Mouse (Mus musculus) forebrain, embryonic 14.5 days (tissue): ENCODE data around the gene Gm7714. TPM values are rescaled to one million over a fixed set of nuclear protein-coding genes. Genes with fewer than 3 reads are reported as not detected.
"Not testable (repeated sequence)": the region's sequence is repeated elsewhere in the genome, so short reads cannot be mapped to it uniquely, and the experiment has no call there.

Experiments used
- ATAC-seq: fragments of 200-750 bp; cut with Nextera tagmentation; 2 replicates; pipeline ENCODE4 v1.8.0; 2017; ENCODE audit warnings: mild to moderate bottlenecking, moderate library complexity
- DNase-seq: peaks from one replicate; pipeline ENCODE4 v3.0.0-alpha.2; 2015; ENCODE audit warnings: low spot score
- H3K27ac ChIP-seq: fragments of 300-500 bp; sonication (generic); 2 replicates; pipeline ENCODE4 v1.5.1; 2014; ENCODE audit warnings: low read depth, mild to moderate bottlenecking, control low read depth, low read length, moderate library complexity
- H3K27me3 ChIP-seq: fragments of 300-500 bp; sonication (generic); replicated peaks from 2 replicates; pipeline ENCODE4 v1.6.1; 2014; ENCODE audit warnings: low read length, control low read depth, mixed read lengths; ENCODE audit not compliant: control insufficient read depth, insufficient read depth
- H3K36me3 ChIP-seq: fragments of 300-500 bp; sonication (generic); 2 replicates; pipeline ENCODE4 v1.6.1; 2014; ENCODE audit warnings: low read length, control low read depth; ENCODE audit not compliant: control insufficient read depth, insufficient read depth
- H3K4me1 ChIP-seq: fragments of 300-500 bp; sonication (generic); 2 replicates; pipeline ENCODE4 v1.6.1; 2014; ENCODE audit warnings: antibody characterized with exemption, low read length, control low read depth; ENCODE audit not compliant: control insufficient read depth, insufficient read depth
- H3K4me2 ChIP-seq: fragments of 300-500 bp; sonication (generic); 2 replicates; pipeline ENCODE4 v1.6.1; 2014; ENCODE audit warnings: mild to moderate bottlenecking, control low read depth, low read length
- H3K4me3 ChIP-seq: fragments of 300-500 bp; sonication (generic); 2 replicates; pipeline ENCODE4 v1.5.1; 2014; ENCODE audit warnings: low read depth, low read length, control low read depth
- H3K9ac ChIP-seq: fragments of 300-500 bp; sonication (generic); 2 replicates; pipeline ENCODE4 v1.6.1; 2014; ENCODE audit warnings: mild to moderate bottlenecking, low read length, control low read depth, moderate library complexity
- H3K9me3 ChIP-seq: fragments of 300-500 bp; sonication (generic); replicated peaks from 2 replicates; pipeline ENCODE4 v1.6.1; 2016; ENCODE audit warnings: low read length, control low read depth, mixed read lengths; ENCODE audit not compliant: control insufficient read depth
- WGBS: fragments of 180-500 bp; shearing (Covaris S2); extraction: QIAGEN DNeasy Blood & Tissue Kit; methylation state at CpG from one replicate; pipeline ENCODE4 v1.1.7; 2014; 5-methylcytosine and 5-hydroxymethylcytosine counted together
- polyA plus RNA-seq: library from polyadenylated mRNA; unstranded; fragments of >200 nt; fragmentation: Nextera tagmentation; extraction: Ambion mirVana; gene quantifications from 2 replicates; pipeline ENCODE4 v1.2.1, GENCODE M21; 2014

Gm7714 gene
- polyA plus RNA-seq: not detected in 2 replicates

- Histone ChIP-seq H3K4me3 (no peak within 1 kb of the TSS), H3K9ac (no peak within 1 kb of the TSS), H3K4me2 (no peak within 1 kb of the TSS), H3K27me3 (no peaks in the 10 kb centered on the region), H3K9me3 (no peaks in the 10 kb centered on the region), H3K27ac (no peak within 1 kb of the TSS), H3K36me3 (no peaks in the 10 kb centered on the region), H3K4me1 (no peaks in the 10 kb centered on the region)
- no peak for ATAC-seq
- DNase-seq: no peak
- 89% methylated on average over 1 of the region's 1 CpGs for WGBS
Observed at GRCm38 (mm10) chr5:88268619-88269018, at the start of gene Gm7714. Gene Gm7714, plus strand, starts transcription at chr5:88268919.

GRCm38 (mm10) chr5:88256475-88256874, 12.2 kb upstream of the Gm7714 start:
- Histone ChIP-seq H3K9ac (no peak overlapping the region), H3K36me3 (no peaks in the 10 kb centered on the region), H3K4me1 (no peaks in the 10 kb centered on the region), H3K27ac (no peak overlapping the region), H3K4me3 (no peak overlapping the region), H3K9me3 (no peaks in the 10 kb centered on the region), H3K27me3 (no peaks in the 10 kb centered on the region), H3K4me2 (no peak overlapping the region)
- ATAC-seq: no peak
- 78% methylated on average over 1 of the region's 1 CpGs for WGBS
- DNase-seq: no peak

- H3K27ac ChIP-seq, H3K9ac ChIP-seq, H3K4me2 ChIP-seq, H3K27me3 ChIP-seq, ATAC-seq, H3K36me3 ChIP-seq, H3K4me1 ChIP-seq, H3K9me3 ChIP-seq, H3K4me3 ChIP-seq, DNase-seq: not testable (repeated sequence)
- 63% methylated on average over 3 of the region's 3 CpGs for WGBS
Observed at GRCm38 (mm10) chr5:88311307-88311706, 42.6 kb downstream of the Gm7714 start.

GRCm38 (mm10) chr5:88317012-88317411, 48.3 kb downstream of the Gm7714 start, which contains the start of gene Prol1:
Gene Prol1, plus strand, starts transcription at chr5:88317312.
- no peaks in the 10 kb centered on the region for H3K4me1 ChIP-seq
- no peaks in the 10 kb centered on the region for H3K36me3 ChIP-seq
- H3K9me3 ChIP-seq: no peaks in the 10 kb centered on the region
- no peaks in the 10 kb centered on the region for H3K27me3 ChIP-seq
- no peak within 1 kb of the TSS for H3K4me2 ChIP-seq
- 95% methylated on average over 1 of the region's 1 CpGs for WGBS
- no peak within 1 kb of the TSS for H3K4me3 ChIP-seq
- H3K9ac ChIP-seq: no peak within 1 kb of the TSS
- H3K27ac ChIP-seq: no peak within 1 kb of the TSS
- DNase-seq: no peak
- no peak for ATAC-seq

Other genes starting within 250 kb of the Gm7714 start
- gene Smr2, start 182.4 kb upstream of the Gm7714 start, polyA plus RNA-seq: not detected in 2 replicates
- gene Gm11116, start 157.4 kb upstream of the Gm7714 start, polyA plus RNA-seq: not detected in 2 replicates
- gene Gm11115, start 114.8 kb upstream of the Gm7714 start, polyA plus RNA-seq: not detected in 2 replicates
- gene Prol1, start 48.4 kb downstream of the Gm7714 start, polyA plus RNA-seq: not detected in 2 replicates
- not detected in 2 replicates for gene Amtn, start 107.2 kb downstream of the Gm7714 start, polyA plus RNA-seq
- gene Ambn, start 187.1 kb downstream of the Gm7714 start, polyA plus RNA-seq: not detected in 2 replicates
- gene Enam, start 219.1 kb downstream of the Gm7714 start, polyA plus RNA-seq: not detected in 2 replicates